Mouse (Mus musculus) right cerebral cortex, postnatal 36 days (tissue): ENCODE data around the gene Gm13278.
A peak's percentile ranks its signal among the peaks of the same experiment; 100 is the strongest.
"Not testable (repeated sequence)": the region's sequence is repeated elsewhere in the genome, so short reads cannot be mapped to it uniquely, and the experiment has no call there.

ENCODE experiments used
- DNase-seq, 2 experiments: peaks; one replicate each; pipeline ENCODE4 v3.0.0; 2022; ENCODE audit warnings: low spot score in 2 of 2, mixed read lengths in 1 of 2

Gm13278 gene

DNA sequence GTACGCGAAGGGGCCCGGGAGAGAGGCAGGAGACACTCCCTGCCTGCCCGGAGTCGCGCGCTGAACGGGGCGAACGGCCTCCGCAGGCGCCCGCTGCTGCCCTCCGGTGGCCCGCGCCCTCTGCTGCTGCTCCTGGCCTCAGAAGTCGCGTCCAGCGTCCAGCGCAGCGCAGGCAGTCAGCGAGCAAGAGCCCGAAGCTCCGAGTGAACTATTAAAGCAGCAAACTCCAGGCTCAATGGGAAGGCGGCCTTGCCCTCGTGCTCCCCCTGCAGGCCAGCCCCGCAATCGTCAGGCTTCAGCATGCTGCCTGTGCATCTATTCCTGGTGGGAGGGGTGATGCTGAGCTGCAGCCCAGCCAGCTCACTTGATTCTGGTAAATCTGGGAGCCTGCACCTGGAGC is at the start of gene Gm13278:
TSS of gene Gm13278 (plus strand) at position 301 of the 400 bp plus-strand sequence.
- not testable (repeated sequence) for DNase-seq

DNA sequence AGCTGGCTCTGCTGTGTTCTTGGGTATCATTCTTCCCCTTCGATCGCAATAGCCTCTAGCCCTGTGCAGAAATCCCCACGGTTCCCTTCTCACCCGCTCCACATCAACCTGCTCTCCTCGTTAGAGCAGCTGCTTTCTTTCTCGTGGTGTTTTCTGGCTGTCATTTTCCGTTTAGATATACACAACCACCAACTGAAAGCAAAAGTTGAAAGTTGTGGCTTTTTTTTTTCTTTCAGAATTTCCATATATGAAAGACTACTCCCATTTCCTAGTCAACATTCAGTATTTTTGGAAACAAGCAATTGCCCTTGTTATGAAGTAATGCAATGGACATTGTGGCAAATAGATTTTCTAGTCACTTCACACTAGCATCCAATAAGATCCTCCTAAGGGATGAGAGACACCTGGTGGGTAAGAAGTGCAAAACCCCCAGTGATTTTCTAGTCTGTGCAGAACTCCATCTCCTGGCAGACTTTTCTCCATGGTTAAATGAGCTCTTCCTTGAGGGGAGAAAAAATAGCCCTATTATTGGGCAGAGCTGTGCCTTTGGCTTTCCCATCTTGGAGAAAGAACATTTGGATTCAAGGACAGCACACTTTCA is 48.5 kb upstream of the Gm13278 start:
- DNase-seq, result no peak

DNA sequence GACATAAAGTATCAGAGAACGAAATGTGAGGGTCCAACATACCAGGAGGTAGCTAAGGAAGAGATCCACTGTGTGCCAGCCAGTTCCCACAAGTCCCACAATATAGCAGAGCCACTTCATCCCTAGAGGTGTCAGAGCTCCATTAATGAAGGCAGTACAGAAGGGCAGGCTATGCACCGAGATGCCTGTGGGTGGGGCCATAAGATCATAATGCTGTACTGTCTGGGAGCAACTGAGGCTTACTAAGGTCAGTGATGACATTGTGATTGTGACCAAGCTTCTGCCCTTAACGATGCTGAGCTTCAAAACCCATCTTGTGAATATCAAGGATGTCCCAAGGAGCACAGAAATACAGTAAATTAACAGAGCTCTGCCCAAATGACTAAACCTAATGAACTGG is 47.1 kb upstream of the Gm13278 start:
- DNase-seq, result no peak

DNA sequence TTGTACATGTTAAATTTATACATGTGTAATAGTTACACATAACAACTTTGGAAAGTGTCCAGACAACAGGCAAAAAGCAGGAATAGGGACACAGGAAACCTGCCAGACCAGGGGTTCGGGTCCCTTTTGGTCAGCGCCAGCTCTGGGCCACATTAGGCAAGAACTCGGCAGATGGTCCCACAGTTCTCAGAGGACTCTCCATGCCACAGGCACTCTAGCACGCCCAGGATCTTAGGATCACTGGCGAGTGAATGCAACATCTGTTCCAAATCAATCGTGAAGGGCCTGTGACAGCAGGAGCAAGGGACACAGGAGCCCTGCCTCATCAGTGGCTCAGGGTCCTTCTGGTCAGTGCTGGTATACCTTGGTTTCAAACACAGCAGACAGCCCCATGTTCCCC is 41.4 kb upstream of the Gm13278 start:
- no peak for DNase-seq

DNA sequence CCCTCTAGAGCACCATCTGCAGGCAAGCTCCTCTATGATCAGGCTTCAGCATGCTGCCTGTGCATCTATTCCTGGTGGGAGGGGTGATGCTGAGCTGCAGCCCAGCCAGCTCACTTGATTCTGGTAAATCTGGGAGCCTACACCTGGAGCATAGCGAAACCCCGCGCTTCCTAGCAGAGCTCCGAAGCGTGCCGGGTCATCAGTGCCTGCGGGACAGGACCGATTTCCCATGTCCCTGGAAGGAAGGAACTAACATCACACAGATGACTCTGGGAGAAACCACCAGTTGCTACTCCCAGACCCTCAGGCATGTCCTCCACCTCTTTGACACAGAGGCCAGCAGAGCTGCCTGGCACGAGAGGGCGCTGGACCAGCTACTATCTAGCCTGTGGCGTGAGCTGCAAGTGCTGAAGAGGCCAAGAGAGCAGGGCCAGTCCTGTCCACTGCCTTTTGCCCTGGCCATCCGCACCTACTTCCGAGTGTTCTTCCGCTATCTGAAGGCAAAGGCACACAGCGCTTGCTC is 36.5 kb upstream of the Gm13278 start, which contains the start of gene Gm13271:
TSS of gene Gm13271 (plus strand) at position 51 of the 523 bp plus-strand sequence.
- peak; percentile 61 to 73 for DNase-seq

DNA sequence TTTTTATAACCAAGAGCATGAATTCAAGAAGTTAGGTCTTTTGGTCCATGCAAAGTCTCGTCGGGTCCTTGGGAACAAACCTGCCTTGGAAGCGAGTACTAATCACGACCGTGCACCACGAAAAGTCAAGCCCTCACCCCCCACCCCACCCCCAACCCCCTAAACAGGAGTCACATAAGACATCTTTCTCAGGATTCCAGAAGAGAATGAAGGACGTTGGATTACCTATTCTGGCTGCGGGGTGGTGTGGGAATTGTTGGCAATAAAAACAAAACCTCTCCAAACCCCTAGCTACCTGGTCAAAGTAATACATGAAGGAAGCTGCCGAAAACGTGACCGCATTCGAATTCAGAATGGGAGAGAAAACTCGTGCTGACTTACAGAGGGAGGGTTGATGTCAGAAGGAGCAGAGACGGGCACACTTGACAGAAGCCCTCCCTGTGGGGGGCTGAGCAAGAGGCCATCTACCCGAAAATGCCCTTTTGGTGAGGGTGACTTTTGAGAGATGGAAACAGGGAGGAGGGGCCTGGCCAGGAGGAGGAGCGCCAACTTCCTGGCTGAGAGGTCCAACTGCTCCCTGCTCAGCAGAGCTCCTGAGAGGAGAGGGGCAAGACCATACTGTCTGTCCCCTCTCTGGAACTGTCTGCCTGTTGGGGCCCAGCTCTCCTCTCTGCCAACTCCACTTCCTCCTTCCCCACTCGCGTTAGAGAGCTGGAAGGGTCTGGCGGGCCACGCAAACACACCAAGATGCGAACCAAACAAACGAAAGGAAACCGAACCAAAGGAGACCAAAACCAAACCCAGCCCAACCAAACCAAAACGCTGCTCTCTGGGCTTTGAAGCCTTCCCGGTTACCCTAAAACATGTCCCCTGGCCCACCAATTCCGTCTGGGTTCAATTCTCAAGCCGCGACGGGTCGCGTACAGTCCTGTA is 34.5 kb upstream of the Gm13278 start:
- not testable (repeated sequence) for DNase-seq

DNA sequence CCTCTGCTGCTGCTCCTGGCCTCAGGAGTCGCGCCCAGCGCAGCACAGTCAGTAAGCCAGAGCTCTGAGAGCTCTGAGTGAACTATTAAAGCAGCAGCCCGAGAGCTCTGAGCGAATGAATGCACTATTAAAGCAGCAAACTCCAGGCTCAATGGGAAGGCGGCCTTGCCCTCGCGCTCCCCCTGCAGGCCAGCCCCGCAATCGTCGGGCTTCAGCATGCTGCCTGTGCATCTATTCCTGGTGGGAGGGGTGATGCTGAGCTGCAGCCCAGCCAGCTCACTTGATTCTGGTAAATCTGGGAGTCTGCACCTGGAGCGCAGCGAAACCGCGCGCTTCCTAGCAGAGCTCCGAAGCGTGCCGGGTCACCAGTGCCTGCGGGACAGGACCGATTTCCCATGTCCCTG is 33.7 kb upstream of the Gm13278 start:
- peak; percentile 90 for DNase-seq

DNA sequence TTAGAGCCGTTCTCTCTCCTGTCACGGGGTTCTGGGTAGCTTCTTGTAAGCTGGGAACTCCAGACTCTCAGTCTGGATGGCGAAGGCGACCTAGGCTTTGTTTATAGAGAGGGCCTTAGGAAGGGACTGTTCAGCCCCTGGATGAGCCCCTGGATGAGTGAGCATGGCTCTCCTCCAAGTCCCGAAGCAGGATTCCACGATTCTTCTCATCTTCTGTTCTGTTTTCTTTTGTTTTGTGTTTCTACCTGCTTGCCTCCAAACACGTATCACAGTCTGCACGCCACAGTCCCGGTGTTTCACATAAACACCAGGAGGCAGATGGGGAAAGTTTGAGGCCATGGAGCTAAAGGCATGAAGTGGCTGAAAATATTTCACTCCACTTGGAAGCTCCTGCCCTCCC is 32.6 kb upstream of the Gm13278 start:
- DNase-seq, result not testable (repeated sequence)

GRCm38 (mm10) chr4:88759610-88760268 is 31.6 kb upstream of the Gm13278 start, which contains the start of gene Gm13283:
TSS of gene Gm13283 (plus strand) at chr4:88760119.
- peak in 1 of 2 experiments; percentile 14 for DNase-seq

- DNase-seq, result peak; percentile 21 to 30
Observed at GRCm38 (mm10) chr4:88760431-88760830, 30.9 kb upstream of the Gm13278 start.

GRCm38 (mm10) chr4:88761776-88762175 is 29.6 kb upstream of the Gm13278 start:
- DNase-seq, result peak; percentile 62 to 64

DNA sequence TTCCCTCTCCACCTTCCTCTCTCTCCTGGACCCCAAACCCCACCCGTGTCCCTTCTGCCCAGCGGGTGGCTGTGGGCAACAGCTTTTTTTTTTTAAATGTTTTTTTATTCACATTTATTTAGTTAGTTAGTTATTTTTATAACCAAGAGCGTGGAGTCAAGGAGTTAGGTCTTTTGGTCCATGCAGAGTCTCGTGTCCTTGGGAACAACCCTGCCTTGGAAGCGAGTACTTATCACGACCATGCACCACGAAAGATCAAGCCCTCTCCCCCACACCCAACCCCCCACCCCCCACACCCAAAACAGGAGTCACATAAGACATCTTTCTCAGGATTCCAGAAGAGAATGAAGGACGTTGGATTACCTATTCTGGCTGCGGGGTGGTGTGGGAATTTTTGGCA is 29.0 kb upstream of the Gm13278 start:
- not testable (repeated sequence) for DNase-seq

DNA sequence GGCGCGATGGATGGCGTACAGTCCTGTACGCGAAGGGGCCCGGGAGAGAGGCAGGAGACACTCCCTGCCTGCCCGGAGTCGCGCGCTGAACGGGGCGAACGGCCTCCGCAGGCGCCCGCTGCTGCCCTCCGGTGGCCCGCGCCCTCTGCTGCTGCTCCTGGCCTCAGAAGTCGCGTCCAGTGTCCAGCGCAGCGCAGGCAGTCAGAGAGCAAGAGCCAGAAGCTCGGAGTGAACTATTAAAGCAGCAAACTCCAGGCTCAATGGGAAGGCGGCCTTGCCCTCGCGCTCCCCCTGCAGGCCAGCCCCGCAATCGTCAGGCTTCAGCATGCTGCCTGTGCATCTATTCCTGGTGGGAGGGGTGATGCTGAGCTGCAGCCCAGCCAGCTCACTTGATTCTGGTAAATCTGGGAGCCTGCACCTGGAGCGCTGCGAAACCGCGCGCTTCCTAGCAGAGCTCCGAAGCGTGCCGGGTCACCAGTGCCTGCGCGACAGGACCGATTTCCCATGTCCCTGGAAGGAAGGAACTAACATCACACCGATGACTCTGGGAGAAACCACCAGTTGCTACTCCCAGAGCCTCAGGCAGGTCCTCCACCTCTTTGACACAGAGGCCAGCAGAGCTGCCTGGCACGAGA is 27.8 kb upstream of the Gm13278 start:
- not testable (repeated sequence) for DNase-seq

DNA sequence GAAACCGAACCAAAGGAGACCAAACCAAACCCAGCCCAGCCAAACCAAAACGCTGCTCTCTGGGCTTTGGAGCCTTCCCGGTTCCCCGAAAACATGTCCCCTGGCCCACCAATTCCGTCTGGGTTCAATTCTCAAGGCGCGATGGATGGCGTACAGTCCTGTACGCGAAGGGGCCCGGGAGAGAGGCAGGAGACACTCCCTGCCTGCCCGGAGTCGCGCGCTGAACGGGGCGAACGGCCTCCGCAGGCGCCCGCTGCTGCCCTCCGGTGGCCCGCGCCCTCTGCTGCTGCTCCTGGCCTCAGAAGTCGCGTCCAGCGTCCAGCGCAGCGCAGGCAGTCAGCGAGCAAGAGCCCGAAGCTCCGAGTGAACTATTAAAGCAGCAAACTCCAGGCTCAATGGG is 17.8 kb upstream of the Gm13278 start, which contains the start of gene Gm13290:
TSS of gene Gm13290 (plus strand) at position 301 of the 400 bp plus-strand sequence.
- not testable (repeated sequence) for DNase-seq

- not testable (repeated sequence) for DNase-seq
Observed at GRCm38 (mm10) chr4:88776622-88777021, 14.7 kb upstream of the Gm13278 start, which contains the start of gene Gm13289. TSS of gene Gm13289 (plus strand) at chr4:88776922.

- DNase-seq, result not testable (repeated sequence)
Observed at GRCm38 (mm10) chr4:88779550-88779949, 11.8 kb upstream of the Gm13278 start, which contains the start of gene Gm13272. TSS of gene Gm13272 (plus strand) at chr4:88779850.

DNA sequence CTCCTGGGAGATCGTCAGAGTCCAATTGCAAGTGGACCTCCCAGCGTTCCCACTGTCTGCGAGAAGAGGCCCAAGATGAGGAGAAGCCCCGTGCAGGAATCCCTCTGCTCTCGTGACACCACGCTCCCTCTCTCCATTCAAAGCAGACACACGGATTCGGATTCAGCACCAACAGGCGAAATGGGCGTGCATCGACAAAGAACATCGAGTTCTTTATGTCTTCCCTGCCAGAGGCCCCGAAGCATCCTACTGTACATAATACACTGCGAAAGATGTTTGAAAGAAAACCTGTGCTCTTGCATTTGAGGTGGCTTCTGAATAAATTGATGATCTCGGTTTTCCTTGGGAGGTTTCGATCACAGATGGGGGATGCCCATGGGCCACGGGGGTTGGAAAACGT is 11.0 kb upstream of the Gm13278 start:
- not testable (repeated sequence) for DNase-seq

GRCm38 (mm10) chr4:88781831-88782230 is 9.5 kb upstream of the Gm13278 start, which contains the start of gene Ifnz:
TSS of gene Ifnz (plus strand) at chr4:88782131.
- not testable (repeated sequence) for DNase-seq

DNA sequence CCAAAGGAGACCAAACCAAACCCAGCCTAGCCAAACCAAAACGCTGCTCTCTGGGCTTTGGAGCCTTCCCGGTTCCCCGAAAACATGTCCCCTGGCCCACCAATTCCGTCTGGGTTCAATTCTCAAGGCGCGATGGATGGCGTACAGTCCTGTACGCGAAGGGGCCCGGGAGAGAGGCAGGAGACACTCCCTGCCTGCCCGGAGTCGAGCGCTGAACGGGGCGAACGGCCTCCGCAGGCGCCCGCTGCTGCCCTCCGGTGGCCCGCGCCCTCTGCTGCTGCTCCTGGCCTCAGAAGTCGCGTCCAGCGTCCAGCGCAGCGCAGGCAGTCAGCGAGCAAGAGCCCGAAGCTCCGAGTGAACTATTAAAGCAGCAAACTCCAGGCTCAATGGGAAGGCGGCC is 9.0 kb upstream of the Gm13278 start:
- DNase-seq, result not testable (repeated sequence)

DNA sequence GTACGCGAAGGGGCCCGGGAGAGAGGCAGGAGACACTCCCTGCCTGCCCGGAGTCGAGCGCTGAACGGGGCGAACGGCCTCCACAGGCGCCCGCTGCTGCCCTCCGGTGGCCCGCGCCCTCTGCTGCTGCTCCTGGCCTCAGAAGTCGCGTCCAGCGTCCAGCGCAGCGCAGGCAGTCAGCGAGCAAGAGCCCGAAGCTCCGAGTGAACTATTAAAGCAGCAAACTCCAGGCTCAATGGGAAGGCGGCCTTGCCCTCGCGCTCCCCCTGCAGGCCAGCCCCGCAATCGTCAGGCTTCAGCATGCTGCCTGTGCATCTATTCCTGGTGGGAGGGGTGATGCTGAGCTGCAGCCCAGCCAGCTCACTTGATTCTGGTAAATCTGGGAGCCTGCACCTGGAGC is 5.9 kb upstream of the Gm13278 start, which contains the start of gene Gm13276:
TSS of gene Gm13276 (plus strand) at position 301 of the 400 bp plus-strand sequence.
- not testable (repeated sequence) for DNase-seq

DNA sequence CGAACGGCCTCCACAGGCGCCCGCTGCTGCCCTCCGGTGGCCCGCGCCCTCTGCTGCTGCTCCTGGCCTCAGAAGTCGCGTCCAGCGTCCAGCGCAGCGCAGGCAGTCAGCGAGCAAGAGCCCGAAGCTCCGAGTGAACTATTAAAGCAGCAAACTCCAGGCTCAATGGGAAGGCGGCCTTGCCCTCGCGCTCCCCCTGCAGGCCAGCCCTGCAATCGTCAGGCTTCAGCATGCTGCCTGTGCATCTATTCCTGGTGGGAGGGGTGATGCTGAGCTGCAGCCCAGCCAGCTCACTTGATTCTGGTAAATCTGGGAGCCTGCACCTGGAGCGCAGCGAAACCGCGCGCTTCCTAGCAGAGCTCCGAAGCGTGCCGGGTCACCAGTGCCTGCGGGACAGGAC is 2.9 kb upstream of the Gm13278 start, which contains the start of gene Gm13277:
TSS of gene Gm13277 (plus strand) at position 231 of the 400 bp plus-strand sequence.
- peak; percentile 55 to 56 for DNase-seq
